Mouse (Mus musculus): ENCODE data around the gene Ctnna3.

- TF ChIP-seq POLR2A (IDR thresholded peaks at IDR 0.05; ENCODE audit: borderline replicate concordance, insufficient read depth, low read length) (no peak), CTCF (IDR thresholded peaks at IDR 0.05; ENCODE audit: borderline replicate concordance, insufficient read depth, low read depth, low read length) (no peak)
Observed at GRCm38 (mm10) chr10:64870888-64871287, 1441.0 kb downstream of the Ctnna3 start.
